Mouse (Mus musculus): ENCODE measurements around the gene Gmcl1. TPM values are rescaled to one million over a fixed set of nuclear protein-coding genes. Genes with fewer than 3 reads are reported as not detected.

The Gmcl1 gene
- polyA plus RNA-seq (2015; fragmentation: Nextera tagmentation; extraction: Ambion mirVana), result 22.1 and 24.3 TPM in 2 replicates

DNA sequence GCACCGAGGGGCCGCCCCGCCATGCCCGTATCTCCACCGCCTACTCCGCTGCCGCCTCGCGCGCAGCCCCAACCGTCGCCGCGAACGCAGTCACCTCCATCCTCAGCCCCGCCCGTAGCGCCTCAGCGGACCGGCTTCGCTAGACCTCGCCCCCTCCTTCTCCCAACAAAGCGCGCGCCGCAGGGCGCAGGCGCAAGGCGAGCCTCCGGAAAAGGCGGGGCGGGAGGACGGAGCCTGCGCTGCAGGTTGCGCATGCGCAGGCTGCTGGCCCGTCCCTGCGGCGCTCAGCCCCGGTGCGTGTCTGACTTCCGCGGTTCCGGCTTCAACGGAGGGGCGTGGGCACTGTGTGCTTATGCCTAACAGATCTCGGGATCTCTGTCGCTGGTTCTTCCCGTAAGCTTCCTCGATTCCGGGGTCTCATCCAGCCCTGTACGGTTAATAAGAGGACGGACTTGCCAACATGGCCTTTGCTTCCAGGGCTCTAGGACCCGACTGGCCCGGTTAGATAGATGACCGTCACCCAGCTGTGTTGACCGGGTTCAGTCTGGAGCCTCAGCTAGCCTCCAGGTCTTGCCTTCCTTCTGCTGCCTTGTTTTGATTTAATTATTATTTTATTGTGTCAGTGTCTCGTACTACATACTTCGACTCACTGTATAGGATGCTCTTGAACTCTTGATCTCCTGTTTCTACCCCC, at the start of gene Gmcl1:
Gene Gmcl1, minus strand, starts transcription at position 201 of the 694 bp plus-strand sequence.
- H3K27me3 ChIP-seq (replicated peaks; ENCODE audit: control insufficient read depth, insufficient read depth, low read length), result no peaks in the 10 kb centered on the region
- H3K4me2 ChIP-seq (ENCODE audit: low read depth, low read length), result peak within 1 kb of the TSS; percentile 89
- no peaks in the 10 kb centered on the region for H3K9me3 ChIP-seq (ENCODE audit: control insufficient read depth, low read length)
- peak within 1 kb of the TSS; percentile 80 for H3K27ac ChIP-seq (ENCODE audit: low read length)
- peak; percentile 97 for ATAC-seq
- peak within 1 kb of the TSS; percentile 94 for H3K9ac ChIP-seq (ENCODE audit: low read depth, low read length)
- H3K36me3 ChIP-seq (ENCODE audit: control insufficient read depth, insufficient read depth, low read length), result 0 out of 2 replicates have a peak, but pooled peaks cover 3% of the 10 kb centered on the region
- under 1% methylated on average over 59 of the region's 59 CpGs for WGBS
- H3K4me3 ChIP-seq (ENCODE audit: low read length), result peak within 1 kb of the TSS; percentile 97
- peaks cover 2% of the 10 kb centered on the region; the same call in 1 of the 2 replicates for H3K4me1 ChIP-seq (ENCODE audit: control insufficient read depth, insufficient read depth, low read length)

DNA sequence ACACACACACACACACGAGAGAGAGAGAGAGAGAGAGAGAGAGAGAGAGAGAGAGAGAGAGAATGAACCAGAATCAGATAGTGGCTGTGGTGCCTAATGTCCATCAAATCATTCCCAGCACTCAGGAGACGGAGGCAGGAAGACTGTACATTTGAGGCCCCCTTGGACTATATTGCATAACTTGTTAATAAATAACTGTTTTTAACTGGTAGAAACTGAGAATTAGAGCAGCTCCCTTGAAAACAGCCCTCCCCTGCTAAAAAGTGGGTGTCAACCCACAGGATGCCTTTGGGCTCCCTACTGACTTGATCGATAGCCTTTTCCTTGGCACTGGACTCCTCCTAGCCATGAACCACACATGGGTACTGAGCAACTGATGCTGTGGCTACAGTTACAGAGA, 49.2 kb upstream of the Gmcl1 start:
- peak; percentile 79 for ATAC-seq
- Histone ChIP-seq H3K4me3 (ENCODE audit: low read length) (no peak overlapping the region), H3K36me3 (ENCODE audit: control insufficient read depth, insufficient read depth, low read length) (no peaks in the 10 kb centered on the region), H3K9ac (ENCODE audit: low read depth, low read length) (no peak overlapping the region), H3K9me3 (ENCODE audit: control insufficient read depth, low read length) (no peaks in the 10 kb centered on the region), H3K4me1 (ENCODE audit: control insufficient read depth, insufficient read depth, low read length) (peaks cover 13% of the 10 kb centered on the region), H3K4me2 (ENCODE audit: low read depth, low read length) (no peak overlapping the region), H3K27ac (ENCODE audit: low read length) (peak overlapping the region; percentile 56), H3K27me3 (replicated peaks; ENCODE audit: control insufficient read depth, insufficient read depth, low read length) (no peaks in the 10 kb centered on the region)
- WGBS, result 59% methylated on average over 2 of the region's 3 CpGs

DNA sequence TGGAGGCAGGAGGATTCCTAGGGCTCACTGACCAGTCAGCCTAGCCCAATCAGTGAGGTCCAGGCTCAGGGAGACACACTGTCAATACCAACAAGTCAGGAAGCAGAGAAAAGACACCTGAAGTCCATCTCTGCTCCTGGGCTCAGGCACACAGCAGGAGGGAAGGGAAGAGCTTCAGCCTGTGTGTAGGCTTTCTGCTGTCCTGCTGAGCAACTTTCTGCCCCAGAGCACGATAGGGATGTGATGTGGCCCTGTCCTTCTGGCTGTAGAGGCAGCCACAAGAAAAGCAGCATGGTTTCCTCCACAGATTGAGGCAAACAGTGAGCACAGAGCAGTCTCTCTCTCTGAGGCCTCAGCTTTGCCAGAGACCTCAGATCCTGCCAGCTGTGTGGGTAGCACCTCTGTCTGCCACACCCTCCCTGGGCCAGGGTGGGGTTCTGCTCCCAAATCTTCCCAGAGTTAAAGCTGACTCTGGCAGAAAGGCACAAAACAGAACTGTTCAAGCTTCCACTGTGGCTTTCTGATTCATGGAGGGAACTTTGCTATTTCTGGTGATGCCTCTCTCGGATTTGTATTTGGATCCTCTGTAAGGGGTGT, 48.3 kb upstream of the Gmcl1 start:
- no peak overlapping the region for H3K4me3 ChIP-seq (ENCODE audit: low read length)
- H3K36me3 ChIP-seq (ENCODE audit: control insufficient read depth, insufficient read depth, low read length), result no peaks in the 10 kb centered on the region
- peaks cover 13% of the 10 kb centered on the region for H3K4me1 ChIP-seq (ENCODE audit: control insufficient read depth, insufficient read depth, low read length)
- H3K27me3 ChIP-seq (replicated peaks; ENCODE audit: control insufficient read depth, insufficient read depth, low read length), result no peaks in the 10 kb centered on the region
- 43% methylated on average over 2 of the region's 2 CpGs for WGBS
- ATAC-seq, result no peak
- H3K4me2 ChIP-seq (ENCODE audit: low read depth, low read length), result no peak overlapping the region
- peak overlapping the region; percentile 29 for H3K9ac ChIP-seq (ENCODE audit: low read depth, low read length)
- no peaks in the 10 kb centered on the region for H3K9me3 ChIP-seq (ENCODE audit: control insufficient read depth, low read length)
- no peak overlapping the region; the same call in 1 of the 2 replicates for H3K27ac ChIP-seq (ENCODE audit: low read length)

DNA sequence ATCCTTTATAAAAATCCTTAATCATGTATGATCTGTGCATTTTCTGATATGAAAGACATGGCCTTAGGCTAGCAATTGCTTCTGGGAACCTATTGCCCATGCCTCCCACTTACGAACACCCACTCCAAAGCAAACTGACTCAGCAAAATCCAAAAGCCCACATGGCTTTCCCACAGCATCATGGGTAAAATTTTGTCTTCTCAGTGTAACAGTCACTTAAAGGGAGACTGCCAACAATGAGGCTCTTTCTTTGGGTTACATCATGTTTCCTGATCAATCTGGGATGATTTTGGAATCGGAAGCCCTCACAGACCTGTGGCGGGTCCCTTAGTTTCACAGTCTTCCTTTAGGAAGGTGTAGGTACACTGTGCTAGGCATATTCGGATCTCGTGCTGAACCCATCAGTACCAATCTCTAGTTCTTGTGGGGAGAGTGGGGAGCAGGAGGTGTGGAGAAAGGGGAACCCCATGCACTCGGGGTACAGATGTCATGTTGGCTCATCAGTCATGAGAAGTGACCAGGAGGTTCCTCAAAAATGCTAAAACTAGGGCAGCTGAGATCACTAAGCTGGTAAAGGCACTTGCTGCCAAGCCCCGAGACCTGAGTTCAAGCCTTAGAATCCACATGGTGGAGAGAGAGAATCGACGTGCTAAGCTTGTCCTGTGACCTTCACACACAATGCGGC, 45.9 kb upstream of the Gmcl1 start:
- no peak overlapping the region for H3K9ac ChIP-seq (ENCODE audit: low read depth, low read length)
- H3K27ac ChIP-seq (ENCODE audit: low read length), result no peak overlapping the region
- H3K9me3 ChIP-seq (ENCODE audit: control insufficient read depth, low read length), result no peaks in the 10 kb centered on the region
- peaks cover 13% of the 10 kb centered on the region for H3K4me1 ChIP-seq (ENCODE audit: control insufficient read depth, insufficient read depth, low read length)
- no peak for ATAC-seq
- H3K4me3 ChIP-seq (ENCODE audit: low read length), result no peak overlapping the region
- H3K4me2 ChIP-seq (ENCODE audit: low read depth, low read length), result no peak overlapping the region
- WGBS, result 93% methylated on average over 10 of the region's 10 CpGs
- H3K36me3 ChIP-seq (ENCODE audit: control insufficient read depth, insufficient read depth, low read length), result no peaks in the 10 kb centered on the region
- no peaks in the 10 kb centered on the region for H3K27me3 ChIP-seq (replicated peaks; ENCODE audit: control insufficient read depth, insufficient read depth, low read length)

DNA sequence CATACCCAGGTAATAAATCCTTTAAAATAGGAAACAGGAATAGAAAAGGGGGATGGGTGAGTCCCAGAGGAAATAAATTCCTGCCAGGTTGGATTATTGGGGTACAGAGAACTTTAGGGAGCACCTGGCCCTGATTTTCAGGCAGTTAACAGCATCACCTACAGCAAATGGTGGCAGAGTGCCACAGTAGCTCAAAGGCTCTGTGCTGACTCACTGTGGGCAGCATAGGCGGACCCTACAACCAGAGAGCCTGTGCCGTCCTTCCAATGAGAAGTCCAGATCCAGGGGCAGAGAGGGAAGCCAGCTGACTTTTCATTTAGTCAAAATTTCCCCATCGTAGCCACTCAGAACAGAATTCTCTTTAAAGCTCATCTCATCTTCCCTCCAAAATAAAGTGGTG, 44.0 kb upstream of the Gmcl1 start:
- no peaks in the 10 kb centered on the region for H3K36me3 ChIP-seq (ENCODE audit: control insufficient read depth, insufficient read depth, low read length)
- H3K9me3 ChIP-seq (ENCODE audit: control insufficient read depth, low read length), result no peaks in the 10 kb centered on the region
- H3K9ac ChIP-seq (ENCODE audit: low read depth, low read length), result no peak overlapping the region
- 80% methylated on average over 3 of the region's 3 CpGs for WGBS
- ATAC-seq, result no peak
- H3K27ac ChIP-seq (ENCODE audit: low read length), result no peak overlapping the region
- peaks cover 13% of the 10 kb centered on the region; the same call in 1 of the 2 replicates for H3K4me1 ChIP-seq (ENCODE audit: control insufficient read depth, insufficient read depth, low read length)
- no peaks in the 10 kb centered on the region for H3K27me3 ChIP-seq (replicated peaks; ENCODE audit: control insufficient read depth, insufficient read depth, low read length)
- H3K4me3 ChIP-seq (ENCODE audit: low read length), result no peak overlapping the region
- no peak overlapping the region for H3K4me2 ChIP-seq (ENCODE audit: low read depth, low read length)

DNA sequence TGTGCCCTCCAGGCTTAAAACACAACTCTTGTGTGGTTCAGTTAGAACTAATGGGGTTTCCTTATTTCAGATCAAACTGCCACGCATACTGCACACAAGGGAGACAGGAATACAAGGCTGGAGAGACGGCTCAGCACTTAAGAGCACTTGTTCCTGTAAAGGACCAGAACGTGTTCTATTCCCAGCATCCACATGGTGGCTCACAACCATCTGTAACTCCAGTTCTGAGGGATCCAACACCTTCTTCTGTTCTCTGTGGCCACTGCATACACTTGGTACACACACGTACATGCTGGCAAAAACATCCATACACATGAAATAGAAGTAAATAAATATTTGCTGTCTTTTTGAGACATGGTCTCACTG, 43.5 kb upstream of the Gmcl1 start:
- Histone ChIP-seq H3K4me1 (ENCODE audit: control insufficient read depth, insufficient read depth, low read length) (peaks cover 9% of the 10 kb centered on the region; the same call in 1 of the 2 replicates), H3K27ac (ENCODE audit: low read length) (peak overlapping the region; percentile 12; the same call in 1 of the 2 replicates), H3K4me2 (ENCODE audit: low read depth, low read length) (no peak overlapping the region), H3K27me3 (replicated peaks; ENCODE audit: control insufficient read depth, insufficient read depth, low read length) (no peaks in the 10 kb centered on the region), H3K9me3 (ENCODE audit: control insufficient read depth, low read length) (no peaks in the 10 kb centered on the region), H3K9ac (ENCODE audit: low read depth, low read length) (no peak overlapping the region), H3K4me3 (ENCODE audit: low read length) (no peak overlapping the region), H3K36me3 (ENCODE audit: control insufficient read depth, insufficient read depth, low read length) (no peaks in the 10 kb centered on the region)
- ATAC-seq, result no peak
- WGBS, result 62% methylated on average over 4 of the region's 4 CpGs

DNA sequence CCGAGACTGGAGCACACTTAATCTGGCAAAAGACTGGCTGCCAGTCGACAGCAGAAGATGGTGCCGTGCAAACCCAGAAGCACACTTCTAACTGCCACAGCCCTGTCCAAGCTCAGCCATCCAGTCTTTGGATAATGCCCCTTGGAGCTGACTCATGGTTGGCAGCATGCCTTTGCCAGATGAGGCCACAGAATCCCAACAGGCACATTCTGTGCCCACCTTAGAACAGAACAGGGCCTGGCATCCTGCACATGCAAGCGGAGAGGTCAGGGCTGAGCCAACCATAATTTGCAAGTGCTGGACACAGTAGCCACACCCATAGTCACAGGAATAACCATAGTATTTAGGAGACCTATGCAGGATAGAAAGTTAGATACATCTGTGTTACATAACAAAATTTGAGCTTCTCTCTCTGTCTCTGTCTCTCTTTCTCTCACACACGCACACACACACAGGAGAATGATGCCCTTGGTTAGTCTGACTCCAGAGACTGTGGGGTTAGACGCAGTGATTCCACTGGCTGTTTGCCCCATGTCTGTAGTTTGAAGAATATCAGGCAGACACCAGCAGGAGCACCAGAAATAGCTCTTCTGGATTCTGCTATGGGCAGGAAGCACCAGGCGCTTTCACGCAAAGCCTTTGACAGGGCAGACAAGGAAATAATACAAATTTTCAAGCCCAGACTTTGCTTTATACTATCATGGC, 43.0 kb upstream of the Gmcl1 start:
- no peak for ATAC-seq
- no peaks in the 10 kb centered on the region for H3K9me3 ChIP-seq (ENCODE audit: control insufficient read depth, low read length)
- H3K4me1 ChIP-seq (ENCODE audit: control insufficient read depth, insufficient read depth, low read length), result peaks cover 5% of the 10 kb centered on the region; the same call in 1 of the 2 replicates
- H3K4me2 ChIP-seq (ENCODE audit: low read depth, low read length), result no peak overlapping the region
- H3K27me3 ChIP-seq (replicated peaks; ENCODE audit: control insufficient read depth, insufficient read depth, low read length), result no peaks in the 10 kb centered on the region
- no peak overlapping the region for H3K9ac ChIP-seq (ENCODE audit: low read depth, low read length)
- no peak overlapping the region for H3K4me3 ChIP-seq (ENCODE audit: low read length)
- WGBS, result 88% methylated on average over 8 of the region's 8 CpGs
- no peaks in the 10 kb centered on the region for H3K36me3 ChIP-seq (ENCODE audit: control insufficient read depth, insufficient read depth, low read length)
- peak overlapping the region; percentile 12; the same call in 1 of the 2 replicates for H3K27ac ChIP-seq (ENCODE audit: low read length)

DNA sequence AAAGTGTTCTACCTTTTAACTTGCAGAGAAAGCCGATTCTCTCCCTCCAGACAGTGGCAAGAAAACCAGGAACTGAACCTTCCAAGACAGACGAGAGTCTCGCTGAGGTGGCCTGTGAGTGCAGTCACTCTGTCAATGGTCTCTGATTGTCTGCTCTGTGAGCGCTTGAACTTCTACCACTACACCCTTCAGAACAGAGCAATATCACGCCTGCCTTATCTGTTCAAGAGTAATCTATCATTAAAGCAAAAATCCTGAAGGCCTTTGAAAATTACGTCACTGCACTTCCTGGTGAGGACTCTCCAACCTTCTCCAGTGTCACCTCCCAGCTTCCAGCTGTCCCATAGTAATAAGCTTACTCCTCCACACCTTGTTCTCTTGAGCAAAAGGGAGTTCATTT, 41.8 kb upstream of the Gmcl1 start:
- ATAC-seq, result peak; percentile 84
- H3K4me3 ChIP-seq (ENCODE audit: low read length), result peak overlapping the region; percentile 36

DNA sequence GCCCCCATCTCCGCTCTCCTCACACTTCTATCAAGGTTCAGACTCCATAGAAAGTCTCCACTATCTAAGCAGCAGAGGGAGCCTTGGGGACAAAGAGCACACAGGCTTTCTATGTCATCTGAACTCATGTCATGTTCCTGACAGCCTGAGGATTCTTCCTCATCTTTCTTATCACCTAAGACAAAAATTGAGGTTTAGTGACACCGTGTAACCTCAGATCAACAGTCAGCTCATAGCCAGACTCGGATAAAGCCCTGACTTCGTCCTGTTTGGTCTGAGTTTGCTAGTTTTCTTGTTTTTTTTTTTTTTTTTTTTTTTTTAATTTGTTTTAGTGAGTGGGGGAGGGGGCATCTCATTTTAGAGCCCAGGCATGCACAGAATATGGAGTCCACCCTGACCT, 40.6 kb upstream of the Gmcl1 start:
- no peak for ATAC-seq
- Histone ChIP-seq H3K4me1 (ENCODE audit: control insufficient read depth, insufficient read depth, low read length) (peaks cover 9% of the 10 kb centered on the region; the same call in 1 of the 2 replicates), H3K27ac (ENCODE audit: low read length) (peak overlapping the region; percentile 83), H3K27me3 (replicated peaks; ENCODE audit: control insufficient read depth, insufficient read depth, low read length) (no peaks in the 10 kb centered on the region), H3K4me3 (ENCODE audit: low read length) (peak overlapping the region; percentile 36), H3K9me3 (ENCODE audit: control insufficient read depth, low read length) (no peaks in the 10 kb centered on the region), H3K4me2 (ENCODE audit: low read depth, low read length) (peak overlapping the region; percentile 39), H3K36me3 (ENCODE audit: control insufficient read depth, insufficient read depth, low read length) (no peaks in the 10 kb centered on the region), H3K9ac (ENCODE audit: low read depth, low read length) (0 out of 2 replicates have a peak overlapping the region, but pooled peaks have one; percentile 38)
- 77% methylated on average over 4 of the region's 4 CpGs for WGBS

More for the DNA sequence above, 41.8 kb upstream of the Gmcl1 start:
- H3K27me3 ChIP-seq (replicated peaks; ENCODE audit: control insufficient read depth, insufficient read depth, low read length), result no peaks in the 10 kb centered on the region
- peak overlapping the region; percentile 83 for H3K27ac ChIP-seq (ENCODE audit: low read length)
- H3K36me3 ChIP-seq (ENCODE audit: control insufficient read depth, insufficient read depth, low read length), result no peaks in the 10 kb centered on the region
- peaks cover 9% of the 10 kb centered on the region; the same call in 1 of the 2 replicates for H3K4me1 ChIP-seq (ENCODE audit: control insufficient read depth, insufficient read depth, low read length)
- no peaks in the 10 kb centered on the region for H3K9me3 ChIP-seq (ENCODE audit: control insufficient read depth, low read length)
- 63% methylated on average over 6 of the region's 6 CpGs for WGBS
- H3K9ac ChIP-seq (ENCODE audit: low read depth, low read length), result peak overlapping the region; percentile 46; the same call in 1 of the 2 replicates
- H3K4me2 ChIP-seq (ENCODE audit: low read depth, low read length), result peak overlapping the region; percentile 39
